Mouse (Mus musculus) bone marrow, adult 2 months (tissue): ENCODE measurements around the gene Apbb1ip. TPM values are rescaled to one million over a fixed set of nuclear protein-coding genes. Genes with fewer than 3 reads are reported as not detected.

ENCODE experiments used
- H3K27ac ChIP-seq: fragments of 200-500 bp; 2 replicates; pipeline ENCODE4 v1.5.1; 2012; ENCODE audit warnings: low read depth, mild to moderate bottlenecking, control low read depth, inconsistent platforms, low read length; ENCODE audit not compliant: control insufficient read depth, poor library complexity, insufficient read depth
- H3K4me1 ChIP-seq: fragments of 200-500 bp; 2 replicates; pipeline ENCODE4 v1.6.1; 2011; ENCODE audit warnings: low read length; ENCODE audit not compliant: control insufficient read depth, insufficient read depth
- H3K4me3 ChIP-seq: fragments of 200-500 bp; replicated peaks from 2 replicates; pipeline ENCODE3; 2011; ENCODE audit warnings: mild to moderate bottlenecking, low read depth, low read length, control low read depth; ENCODE audit not compliant: control insufficient read depth
- CTCF ChIP-seq: fragments of 200-500 bp; IDR thresholded peaks from 2 replicates; pipeline ENCODE4 v1.5.1; 2011; ENCODE audit warnings: low read length, control low read depth; ENCODE audit not compliant: control insufficient read depth, insufficient read depth
- POLR2A ChIP-seq: fragments of 200-500 bp; IDR thresholded peaks from 2 replicates; pipeline ENCODE4 v1.6.1; 2011; ENCODE audit warnings: low read depth, mild to moderate bottlenecking, control low read depth, low read length, borderline replicate concordance; ENCODE audit not compliant: control insufficient read depth
- WGBS: fragments of 180-500 bp; shearing (Covaris S2); methylation state at CpG from one replicate; pipeline ENCODE4 v1.1.7; 2018; 5-methylcytosine and 5-hydroxymethylcytosine counted together
- polyA plus RNA-seq: library from polyadenylated mRNA; stranded (reverse); fragments of >200 nt; gene quantifications from 2 replicates; pipeline ENCODE4 v1.2.4, GENCODE M21; 2011; ENCODE audit warnings: low replicate concordance; ENCODE audit not compliant: missing spikeins, insufficient read depth, insufficient read length

The Apbb1ip gene
- polyA plus RNA-seq, 1 experiment: 45.8 TPM

GRCm38 (mm10) chr2:22780884-22781283, 7.0 kb downstream of the Apbb1ip start:
- WGBS: 83% methylated on average over 1 of the region's 1 CpGs

GRCm38 (mm10) chr2:22781387-22782009, 7.6 kb downstream of the Apbb1ip start:
- Histone ChIP-seq H3K27ac (no peak overlapping the region), H3K4me1 (peaks cover 3% of the 10 kb centered on the region; the same call in 1 of the 2 replicates), H3K4me3 (no peak overlapping the region)
- TF ChIP-seq POLR2A (no peak), CTCF (no peak)
- 38% methylated on average over 4 of the region's 4 CpGs for WGBS

More at GRCm38 (mm10) chr2:22780884-22781283, 7.0 kb downstream of the Apbb1ip start:
- peaks cover 3% of the 10 kb centered on the region; the same call in 1 of the 2 replicates for H3K4me1 ChIP-seq
- H3K27ac ChIP-seq: no peak overlapping the region
- no peak overlapping the region for H3K4me3 ChIP-seq
- TF ChIP-seq POLR2A: no peak
- TF ChIP-seq CTCF: no peak

- TF ChIP-seq CTCF (no peak), POLR2A (no peak)
- Histone ChIP-seq H3K27ac (no peak overlapping the region), H3K4me1 (peaks cover 3% of the 10 kb centered on the region; the same call in 1 of the 2 replicates), H3K4me3 (no peak overlapping the region)
- 39% methylated on average over 3 of the region's 3 CpGs for WGBS
These were observed 8.2 kb downstream of the Apbb1ip start for GRCm38 (mm10) chr2:22782057-22782456.

GRCm38 (mm10) chr2:22783137-22783638, 9.3 kb downstream of the Apbb1ip start:
- no peak for TF ChIP-seq POLR2A
- no peak for TF ChIP-seq CTCF
- H3K27ac ChIP-seq: no peak overlapping the region
- WGBS: 69% methylated on average over 2 of the region's 2 CpGs
- H3K4me1 ChIP-seq: peaks cover 3% of the 10 kb centered on the region; the same call in 1 of the 2 replicates
- no peak overlapping the region for H3K4me3 ChIP-seq

- Histone ChIP-seq H3K4me1 (peaks cover 3% of the 10 kb centered on the region; the same call in 1 of the 2 replicates), H3K4me3 (no peak overlapping the region), H3K27ac (no peak overlapping the region; the same call in 1 of the 2 replicates)
- TF ChIP-seq POLR2A (no peak), CTCF (no peak)
- WGBS: 7% methylated on average over 3 of the region's 3 CpGs
These were observed 10.3 kb downstream of the Apbb1ip start for GRCm38 (mm10) chr2:22784186-22784585.

- 42% methylated on average over 1 of the region's 1 CpGs for WGBS
- Histone ChIP-seq H3K27ac (no peak overlapping the region), H3K4me3 (no peak overlapping the region), H3K4me1 (peaks cover 3% of the 10 kb centered on the region; the same call in 1 of the 2 replicates)
- TF ChIP-seq CTCF (no peak), POLR2A (no peak)
These were observed 10.9 kb downstream of the Apbb1ip start for GRCm38 (mm10) chr2:22784771-22785170.

GRCm38 (mm10) chr2:22788658-22789057, 14.8 kb downstream of the Apbb1ip start:
- H3K27ac ChIP-seq: no peak overlapping the region
- WGBS: 87% methylated on average over 2 of the region's 2 CpGs
- peaks cover 2% of the 10 kb centered on the region for H3K4me1 ChIP-seq

GRCm38 (mm10) chr2:22789576-22789975, 15.7 kb downstream of the Apbb1ip start:
- WGBS: 9% methylated on average over 1 of the region's 1 CpGs
- H3K27ac ChIP-seq: no peak overlapping the region
- TF ChIP-seq POLR2A: no peak
- TF ChIP-seq CTCF: no peak

More at GRCm38 (mm10) chr2:22788658-22789057, 14.8 kb downstream of the Apbb1ip start:
- no peak overlapping the region for H3K4me3 ChIP-seq
- TF ChIP-seq CTCF: no peak

GRCm38 (mm10) chr2:22790435-22790834, 16.5 kb downstream of the Apbb1ip start:
- whole genome bisulfite sequencing: 7% methylated on average over 1 of the region's 1 CpGs
- no peak overlapping the region for H3K27ac ChIP-seq
- no peak overlapping the region for H3K4me3 ChIP-seq
- no peaks in the 10 kb centered on the region; the same call in none of the 2 replicates for H3K4me1 ChIP-seq
- TF ChIP-seq POLR2A (no peak), CTCF (no peak)

More at GRCm38 (mm10) chr2:22789576-22789975, 15.7 kb downstream of the Apbb1ip start:
- Histone ChIP-seq H3K4me1 (peaks cover 2% of the 10 kb centered on the region), H3K4me3 (no peak overlapping the region)
